In the genomic region with DNA sequence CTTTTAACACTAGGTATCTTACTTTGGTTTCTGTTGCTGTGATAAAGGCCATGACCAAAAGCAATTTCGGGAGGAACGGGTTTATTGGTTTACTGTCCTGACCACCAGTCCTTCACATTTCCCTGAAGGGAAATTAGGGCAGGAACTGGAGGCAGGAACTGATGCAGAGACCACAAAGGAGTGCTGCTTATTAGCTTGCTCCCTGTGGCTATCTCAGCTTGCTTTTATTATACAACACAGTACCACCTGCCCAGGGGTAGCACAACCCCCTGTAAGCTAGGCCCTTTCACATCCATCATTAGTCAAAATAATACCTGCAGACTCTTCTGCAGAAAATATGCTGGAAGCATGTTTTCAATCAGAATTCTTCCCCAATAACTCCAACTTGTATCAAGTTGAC, we compare ENCODE assay signal across 31 mouse cellular contexts.
DNase-seq lines count a peak whose midpoint lies in the region; ATAC-seq and TF ChIP-seq lines count a peak whose summit lies in the region.
"Had no signal": no experiment of that assay in that cellular context is flagged by ENCODE, and none has a peak within 500 bp of the region (broad histone marks: within the 10 kb centered on the region; RNA-seq: fewer than 3 reads in every experiment).

No protein-coding gene starts in this region.

- TF ChIP-seq EP300 in stomach, postnatal 0 days (optimal IDR thresholded peaks at IDR 0.05) = no peak

- H3K27me3 ChIP-seq in forebrain, embryonic 13.5 days = no peaks in the 10 kb centered on the region
- H3K27me3 ChIP-seq in forebrain, embryonic 14.5 days (replicated peaks; ENCODE audit: control insufficient read depth, insufficient read depth, low read length) = no peaks in the 10 kb centered on the region
- H3K27me3 ChIP-seq in limb, embryonic 11.5 days (ENCODE audit: control insufficient read depth, insufficient read depth, low read length) = no peaks in the 10 kb centered on the region
- H3K27me3 ChIP-seq in limb, embryonic 10.5 days (ENCODE audit: low read depth, poor library complexity, severe bottlenecking) = no peaks in the 10 kb centered on the region
- no peaks in the 10 kb centered on the region for H3K27me3 ChIP-seq in stomach, embryonic 14.5 days (ENCODE audit: control insufficient read depth, insufficient read depth, low read length)
- H3K27me3 ChIP-seq in stomach, postnatal 0 days (ENCODE audit: control insufficient read depth, insufficient read depth, low read length) = no peaks in the 10 kb centered on the region
- no peaks in the 10 kb centered on the region for H3K27me3 ChIP-seq in splenic B cell, adult 2 months (ENCODE audit: control insufficient read depth, insufficient read depth, low read length, poor library complexity, severe bottlenecking)
- H3K27me3 ChIP-seq: embryonic facial prominence, embryonic 15.5 days; forebrain, embryonic 15.5 days; heart, embryonic 13.5 days; neural tube, embryonic 15.5 days had no signal

- peak; percentile 41; the same call in 1 of the 2 replicates for ATAC-seq in forebrain, embryonic 13.5 days
- ATAC-seq in forebrain, embryonic 14.5 days = no peak
- ATAC-seq in limb, embryonic 11.5 days (ENCODE audit: insufficient number of reproducible peaks, low FRiP score, low TSS enrichment, low read depth) = no peak
- ATAC-seq in stomach, embryonic 14.5 days (ENCODE audit: insufficient number of reproducible peaks, insufficient read depth, low FRiP score, low read depth) = 0 out of 2 replicates have a peak, but pooled peaks have one; percentile 46
- ATAC-seq in stomach, postnatal 0 days (ENCODE audit: low FRiP score, low TSS enrichment) = no peak
- ATAC-seq in megakaryocyte-erythroid progenitor cell, adult 5-6 weeks (replicated peaks; ENCODE audit: low FRiP score, low TSS enrichment, poor library complexity, severe bottlenecking) = no peak
- ATAC-seq: forebrain, embryonic 15.5 days; hindbrain, postnatal 0 days; intestine, embryonic 16.5 days had no signal

- WGBS in forebrain, embryonic 13.5 days = 90% methylated on average over 2 of the region's 2 CpGs
- 93% methylated on average over 2 of the region's 2 CpGs for WGBS in forebrain, embryonic 14.5 days
- WGBS in limb, embryonic 11.5 days = 72% methylated on average over 2 of the region's 2 CpGs
- 80% methylated on average over 2 of the region's 2 CpGs for WGBS in limb, embryonic 10.5 days
- 90% methylated on average over 2 of the region's 2 CpGs for WGBS in stomach, embryonic 14.5 days
- WGBS in stomach, postnatal 0 days = 92% methylated on average over 2 of the region's 2 CpGs

- no peak for TF ChIP-seq CTCF in stomach, postnatal 0 days (IDR thresholded peaks at IDR 0.05; ENCODE audit: low read depth)

- peaks cover 5% of the 10 kb centered on the region; the same call in 1 of the 2 replicates for H3K9me3 ChIP-seq in forebrain, embryonic 13.5 days (replicated peaks)
- H3K9me3 ChIP-seq in forebrain, embryonic 14.5 days (replicated peaks; ENCODE audit: control insufficient read depth, low read length) = peaks cover 6% of the 10 kb centered on the region
- no peaks in the 10 kb centered on the region; the same call in 1 of the 2 replicates for H3K9me3 ChIP-seq in limb, embryonic 11.5 days (ENCODE audit: control insufficient read depth, low read length)
- H3K9me3 ChIP-seq in limb, embryonic 10.5 days (replicated peaks) = no peaks in the 10 kb centered on the region
- H3K9me3 ChIP-seq in stomach, embryonic 14.5 days (ENCODE audit: control insufficient read depth, low read depth, low read length) = no peaks in the 10 kb centered on the region
- H3K9me3 ChIP-seq in stomach, postnatal 0 days (ENCODE audit: control insufficient read depth, low read length) = peaks cover 4% of the 10 kb centered on the region; the same call in 1 of the 2 replicates

- no peak overlapping the region for H3K4me2 ChIP-seq in forebrain, embryonic 13.5 days
- no peak overlapping the region for H3K4me2 ChIP-seq in forebrain, embryonic 14.5 days (ENCODE audit: low read length)
- H3K4me2 ChIP-seq in limb, embryonic 11.5 days (ENCODE audit: low read depth, severe bottlenecking) = no peak overlapping the region
- H3K4me2 ChIP-seq in stomach, embryonic 14.5 days (replicated peaks; ENCODE audit: low read depth, low read length) = no peak overlapping the region
- no peak overlapping the region for H3K4me2 ChIP-seq in stomach, postnatal 0 days (replicated peaks; ENCODE audit: low read depth)
- H3K4me2 ChIP-seq: embryonic facial prominence, embryonic 15.5 days; forebrain, embryonic 15.5 days; heart, embryonic 13.5 days; neural tube, embryonic 15.5 days had no signal

- H3K36me3 ChIP-seq in forebrain, embryonic 13.5 days (ENCODE audit: poor library complexity, severe bottlenecking) = 0 out of 2 replicates have a peak, but pooled peaks cover 3% of the 10 kb centered on the region
- H3K36me3 ChIP-seq in forebrain, embryonic 14.5 days (ENCODE audit: control insufficient read depth, insufficient read depth, low read length) = no peaks in the 10 kb centered on the region
- no peaks in the 10 kb centered on the region for H3K36me3 ChIP-seq in limb, embryonic 11.5 days (ENCODE audit: control insufficient read depth, insufficient read depth, low read length)
- H3K36me3 ChIP-seq in limb, embryonic 10.5 days = no peaks in the 10 kb centered on the region
- no peaks in the 10 kb centered on the region for H3K36me3 ChIP-seq in stomach, embryonic 14.5 days (ENCODE audit: control insufficient read depth, insufficient read depth, low read length)
- H3K36me3 ChIP-seq in stomach, postnatal 0 days (ENCODE audit: control insufficient read depth, insufficient read depth, low read length) = no peaks in the 10 kb centered on the region
- no peaks in the 10 kb centered on the region for H3K36me3 ChIP-seq in splenic B cell, adult 2 months (ENCODE audit: control insufficient read depth, insufficient read depth, low read length, poor library complexity, severe bottlenecking)
- H3K36me3 ChIP-seq: embryonic facial prominence, embryonic 10.5 days; embryonic facial prominence, embryonic 15.5 days; forebrain, embryonic 15.5 days; heart, embryonic 13.5 days; hindbrain, embryonic 10.5 days; neural tube, embryonic 15.5 days had no signal

- H3K4me3 ChIP-seq in forebrain, embryonic 13.5 days = no peak overlapping the region
- no peak overlapping the region for H3K4me3 ChIP-seq in forebrain, embryonic 14.5 days (ENCODE audit: low read depth, low read length)
- H3K4me3 ChIP-seq in limb, embryonic 11.5 days (ENCODE audit: low read depth, low read length) = no peak overlapping the region
- no peak overlapping the region for H3K4me3 ChIP-seq in limb, embryonic 10.5 days
- no peak overlapping the region for H3K4me3 ChIP-seq in stomach, embryonic 14.5 days (ENCODE audit: low read depth, low read length)
- H3K4me3 ChIP-seq in stomach, postnatal 0 days (ENCODE audit: low read depth, low read length) = no peak overlapping the region
- H3K4me3 ChIP-seq: embryonic facial prominence, embryonic 10.5 days; embryonic facial prominence, embryonic 15.5 days; forebrain, embryonic 15.5 days; heart, embryonic 13.5 days; hindbrain, embryonic 10.5 days; neural tube, embryonic 15.5 days had no signal

- H3K9ac ChIP-seq in forebrain, embryonic 13.5 days = no peak overlapping the region
- H3K9ac ChIP-seq in forebrain, embryonic 14.5 days (ENCODE audit: low read length) = no peak overlapping the region
- H3K9ac ChIP-seq in limb, embryonic 11.5 days (ENCODE audit: low read length) = no peak overlapping the region
- no peak overlapping the region for H3K9ac ChIP-seq in stomach, embryonic 14.5 days (replicated peaks; ENCODE audit: low read depth, low read length)
- no peak overlapping the region for H3K9ac ChIP-seq in stomach, postnatal 0 days (ENCODE audit: low read length)
- H3K9ac ChIP-seq: embryonic facial prominence, embryonic 15.5 days; forebrain, embryonic 15.5 days; heart, embryonic 13.5 days; liver, embryonic 14.5 days; neural tube, embryonic 15.5 days had no signal

- no peak overlapping the region for H3K27ac ChIP-seq in forebrain, embryonic 13.5 days
- H3K27ac ChIP-seq in forebrain, embryonic 14.5 days (ENCODE audit: low read depth, low read length) = no peak overlapping the region
- H3K27ac ChIP-seq in limb, embryonic 11.5 days (replicated peaks; ENCODE audit: low read depth, low read length) = no peak overlapping the region
- H3K27ac ChIP-seq in limb, embryonic 10.5 days = no peak overlapping the region
- H3K27ac ChIP-seq in stomach, embryonic 14.5 days (ENCODE audit: low read length) = no peak overlapping the region
- H3K27ac ChIP-seq in stomach, postnatal 0 days (replicated peaks) = no peak overlapping the region
- H3K27ac ChIP-seq: embryonic facial prominence, embryonic 10.5 days; embryonic facial prominence, embryonic 15.5 days; forebrain, embryonic 15.5 days; heart, embryonic 13.5 days; hindbrain, embryonic 10.5 days; hindbrain, postnatal 0 days; kidney, postnatal 0 days; liver, embryonic 14.5 days; macrophage; neural tube, embryonic 15.5 days had no signal

- H3K4me1 ChIP-seq in forebrain, embryonic 13.5 days = no peaks in the 10 kb centered on the region
- no peaks in the 10 kb centered on the region for H3K4me1 ChIP-seq in forebrain, embryonic 14.5 days (ENCODE audit: control insufficient read depth, insufficient read depth, low read length)
- no peaks in the 10 kb centered on the region for H3K4me1 ChIP-seq in limb, embryonic 11.5 days (ENCODE audit: control insufficient read depth, insufficient read depth, low read length)
- H3K4me1 ChIP-seq in limb, embryonic 10.5 days = no peaks in the 10 kb centered on the region
- no peaks in the 10 kb centered on the region for H3K4me1 ChIP-seq in stomach, embryonic 14.5 days (ENCODE audit: control insufficient read depth, insufficient read depth, low read length)
- no peaks in the 10 kb centered on the region for H3K4me1 ChIP-seq in stomach, postnatal 0 days (replicated peaks; ENCODE audit: control insufficient read depth, insufficient read depth)
- H3K4me1 ChIP-seq: embryonic facial prominence, embryonic 10.5 days; embryonic facial prominence, embryonic 15.5 days; heart, embryonic 13.5 days; hindbrain, embryonic 10.5 days; neural tube, embryonic 15.5 days had no signal

- DNase-seq in forebrain, embryonic 14.5 days (ENCODE audit: low spot score) = no peak
- peak; percentile 26 for DNase-seq in limb, embryonic 11.5 days (ENCODE audit: low spot score)
- DNase-seq in limb, embryonic 10.5 days (ENCODE audit: low spot score) = no peak
- no peak for DNase-seq in stomach, postnatal 0 days (ENCODE audit: low spot score)
- peak; percentile 1 for DNase-seq in splenic B cell, adult 2 months (ENCODE audit: low read depth, low spot score)
- DNase-seq: adrenal gland, postnatal 25 days; cerebellum, adult 2 months; cerebellum, postnatal 14 days; gastrocnemius, postnatal 10 days; heart, postnatal 14 days; kidney, adult 8-10 months; kidney, postnatal 4 days; liver; lung, adult 2 months; lung, postnatal 10 days; right cerebral cortex, adult 18-20 months; spleen, adult 18-20 months had no signal

Comparison
In these comparisons a context has a peak if more than half of its experiments do, and no peak if none do; other contexts are left out.
1. ATAC-seq: peak in forebrain, embryonic 13.5 days (single experiment) and stomach, embryonic 14.5 days (single experiment); none in forebrain, embryonic 14.5 days (single experiment), limb, embryonic 11.5 days (single experiment), stomach, postnatal 0 days (single experiment) and megakaryocyte-erythroid progenitor cell, adult 5-6 weeks (single experiment).
2. DNase-seq: peak in limb, embryonic 11.5 days (single experiment) and splenic B cell, adult 2 months (single experiment); none in forebrain, embryonic 14.5 days (single experiment), limb, embryonic 10.5 days (single experiment) and stomach, postnatal 0 days (single experiment).